Mouse (Mus musculus): ENCODE measurements around the gene Nlrp6.
"Not testable (repeated sequence)": the region's sequence is repeated elsewhere in the genome, so short reads cannot be mapped to it uniquely, and the experiment has no call there.

Nlrp6 gene

DNA sequence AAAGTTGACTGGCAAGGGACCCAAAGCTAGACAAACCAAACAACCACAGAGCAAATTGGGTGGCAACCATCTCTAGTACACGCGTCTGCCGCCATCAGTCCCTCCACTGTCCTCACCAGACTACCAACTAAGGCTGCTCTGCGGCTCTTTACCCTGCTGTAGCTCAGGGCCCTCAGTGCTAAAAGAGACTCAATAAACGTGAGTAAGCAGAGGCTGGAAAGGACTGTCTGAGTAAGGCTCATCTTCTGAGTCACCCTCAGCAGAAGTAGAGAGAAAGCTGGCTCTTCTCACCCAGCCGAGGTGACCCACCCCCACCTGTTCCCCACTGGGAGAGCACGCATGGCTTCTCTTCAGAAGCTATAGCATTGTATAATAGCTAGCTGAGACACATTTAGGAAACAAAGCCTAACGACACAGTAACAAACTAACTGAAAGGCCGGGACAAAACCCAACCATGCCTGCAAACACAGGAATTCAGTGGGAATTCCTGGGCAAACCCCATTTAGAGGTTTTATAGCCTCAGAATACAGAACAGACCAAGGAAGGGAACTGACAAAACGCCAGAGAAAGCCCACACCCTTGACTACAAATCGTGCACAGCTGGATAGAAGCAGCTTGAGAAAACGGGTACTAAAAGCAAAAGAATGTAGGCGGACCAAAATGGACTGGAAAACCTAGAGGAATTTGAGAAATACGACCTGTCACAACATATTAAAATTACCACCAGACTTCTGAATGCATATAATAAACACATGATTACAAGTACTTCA is 52.9 kb downstream of the Nlrp6 start:
- no peak for DNase-seq (ENCODE audit: extremely low read depth, low read depth)

DNA sequence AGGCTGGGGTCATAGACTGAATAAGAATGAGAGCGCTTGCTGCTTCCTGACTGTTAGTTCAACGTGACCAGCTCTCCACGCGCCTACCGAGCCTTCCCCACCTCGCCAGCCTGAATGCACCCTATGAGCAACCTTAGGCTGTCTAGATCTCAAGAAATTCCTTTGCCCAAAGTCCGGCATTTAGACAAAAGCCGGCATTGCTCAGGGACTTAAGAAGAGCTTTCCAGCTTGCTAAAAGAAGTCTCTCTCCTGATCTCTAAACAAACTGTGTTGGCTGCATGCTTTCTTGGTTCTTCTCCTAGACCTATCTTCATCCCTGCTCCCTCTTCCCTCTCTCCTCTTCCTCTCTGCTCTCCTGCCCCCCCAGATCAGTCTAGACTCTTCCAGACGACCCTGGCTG is 54.2 kb downstream of the Nlrp6 start:
- no peak for DNase-seq (ENCODE audit: extremely low read depth, low read depth)

DNA sequence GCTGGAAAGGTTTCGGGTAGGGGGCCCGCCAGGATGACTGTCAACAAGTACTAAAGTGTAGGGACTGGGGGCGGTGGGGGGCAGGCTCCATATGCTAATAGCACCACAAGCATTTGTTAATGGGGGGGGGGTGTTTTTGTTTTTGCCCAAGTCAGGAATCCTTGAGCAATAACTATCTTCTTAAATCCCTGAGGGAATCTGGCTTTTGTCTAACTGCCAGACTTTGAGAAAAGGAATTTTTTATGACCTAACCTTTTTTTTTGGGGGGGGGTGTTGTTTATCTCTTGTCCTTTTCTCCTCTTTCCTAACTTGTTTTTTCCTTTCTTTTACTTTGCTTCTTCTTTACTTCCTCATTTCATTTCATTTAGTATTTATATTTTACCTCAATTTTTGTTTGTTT is 54.8 kb downstream of the Nlrp6 start:
- no peak for DNase-seq (ENCODE audit: extremely low read depth, low read depth)

DNA sequence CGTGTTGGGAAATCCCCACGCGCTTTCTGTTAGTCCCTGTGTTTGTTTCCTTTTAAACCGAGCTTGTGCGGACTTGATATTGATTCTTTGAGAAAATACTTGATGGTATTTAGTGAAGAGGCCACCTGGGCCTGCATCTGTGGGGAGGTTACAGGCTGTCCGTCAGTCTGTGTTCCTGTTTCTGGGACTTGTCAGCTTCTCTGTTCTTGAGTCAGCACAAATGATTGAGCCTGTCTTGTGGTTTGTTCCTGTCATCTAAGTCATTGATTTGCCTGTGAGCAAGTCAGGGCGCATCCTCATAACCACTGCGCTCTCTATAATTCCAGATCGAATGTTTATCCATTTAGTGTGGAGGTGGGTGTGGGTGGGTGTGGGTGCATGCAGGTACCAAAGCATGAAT is 56.0 kb downstream of the Nlrp6 start:
- DNase-seq (ENCODE audit: extremely low read depth, low read depth), result not testable (repeated sequence)
